13 mouse cellular contexts compared by ENCODE assay signal in genomic region chr2:158690116-158690515, GRCm38 (mm10). TPM values are rescaled to one million over a fixed set of nuclear protein-coding genes. Genes with fewer than 3 reads are reported as not detected.
DNase-seq lines count a peak whose midpoint lies in the region; ATAC-seq and TF ChIP-seq lines count a peak whose summit lies in the region.
"Had no signal": no experiment of that assay in that cellular context is flagged by ENCODE, and none has a peak within 500 bp of the region (broad histone marks: within the 10 kb centered on the region; RNA-seq: fewer than 3 reads in every experiment).

No protein-coding gene starts in this region.

- no peaks in the 10 kb centered on the region for H3K27me3 ChIP-seq in hindbrain, postnatal 0 days (ENCODE audit: insufficient read depth, low read length)
- H3K27me3 ChIP-seq in hindbrain, embryonic 10.5 days (ENCODE audit: insufficient read depth, poor library complexity, severe bottlenecking) = no peaks in the 10 kb centered on the region
- H3K27me3 ChIP-seq in forebrain, embryonic 15.5 days = no peaks in the 10 kb centered on the region
- H3K27me3 ChIP-seq in splenic B cell, adult 2 months (ENCODE audit: control insufficient read depth, insufficient read depth, low read length, poor library complexity, severe bottlenecking) = no peaks in the 10 kb centered on the region
- H3K27me3 ChIP-seq: heart, embryonic 13.5 days; intestine, embryonic 15.5 days; neural tube, embryonic 12.5 days had no signal

- peak; percentile 22 for DNase-seq in hindbrain, postnatal 0 days (ENCODE audit: low spot score)
- DNase-seq in hindbrain, embryonic 10.5 days (ENCODE audit: low spot score) = no peak
- peak; percentile 86 for DNase-seq in splenic B cell, adult 2 months (ENCODE audit: low read depth, low spot score)
- DNase-seq in testis, postnatal 14 days (ENCODE audit: low spot score) = no peak
- no peak for DNase-seq in urinary bladder, postnatal 25 days (ENCODE audit: low spot score)
- DNase-seq: embryo, embryonic 11 days had no signal

- H3K4me1 ChIP-seq in hindbrain, postnatal 0 days (ENCODE audit: insufficient read depth, low read length) = peaks cover 8% of the 10 kb centered on the region; the same call in 1 of the 2 replicates
- peaks cover 46% of the 10 kb centered on the region for H3K4me1 ChIP-seq in hindbrain, embryonic 10.5 days (replicated peaks)
- peaks cover 26% of the 10 kb centered on the region for H3K4me1 ChIP-seq in forebrain, embryonic 15.5 days
- H3K4me1 ChIP-seq: intestine, embryonic 15.5 days had no signal

- no peaks in the 10 kb centered on the region for H3K36me3 ChIP-seq in hindbrain, postnatal 0 days (ENCODE audit: insufficient read depth, low read length)
- no peaks in the 10 kb centered on the region for H3K36me3 ChIP-seq in hindbrain, embryonic 10.5 days
- no peaks in the 10 kb centered on the region for H3K36me3 ChIP-seq in forebrain, embryonic 15.5 days
- H3K36me3 ChIP-seq in splenic B cell, adult 2 months (ENCODE audit: control insufficient read depth, insufficient read depth, low read length, poor library complexity, severe bottlenecking) = peaks cover 3% of the 10 kb centered on the region
- H3K36me3 ChIP-seq: heart, embryonic 13.5 days; intestine, embryonic 15.5 days; neural tube, embryonic 12.5 days had no signal

- H3K9me3 ChIP-seq in hindbrain, postnatal 0 days (ENCODE audit: low read length) = no peaks in the 10 kb centered on the region
- H3K9me3 ChIP-seq in hindbrain, embryonic 10.5 days = no peaks in the 10 kb centered on the region
- no peaks in the 10 kb centered on the region for H3K9me3 ChIP-seq in forebrain, embryonic 15.5 days
- H3K9me3 ChIP-seq: heart, embryonic 13.5 days; intestine, embryonic 15.5 days; neural tube, embryonic 12.5 days had no signal

- peak overlapping the region; percentile 51; the same call in 1 of the 2 replicates for H3K27ac ChIP-seq in hindbrain, postnatal 0 days
- H3K27ac ChIP-seq in hindbrain, embryonic 10.5 days = no peak overlapping the region
- H3K27ac ChIP-seq in forebrain, embryonic 15.5 days (replicated peaks) = peak overlapping the region; percentile 67
- H3K27ac ChIP-seq: heart, embryonic 13.5 days; intestine, embryonic 15.5 days; macrophage; neural tube, embryonic 12.5 days had no signal

- TF ChIP-seq CTCF in hindbrain, postnatal 0 days (IDR thresholded peaks at IDR 0.05; ENCODE audit: low read depth) = no peak

- no peak overlapping the region for H3K4me2 ChIP-seq in hindbrain, postnatal 0 days (ENCODE audit: low read depth, low read length)
- H3K4me2 ChIP-seq in forebrain, embryonic 15.5 days (replicated peaks) = no peak overlapping the region
- H3K4me2 ChIP-seq: heart, embryonic 13.5 days; intestine, embryonic 15.5 days; neural tube, embryonic 12.5 days had no signal

- 45% methylated on average over 8 of the region's 8 CpGs for WGBS in hindbrain, postnatal 0 days
- WGBS in hindbrain, embryonic 10.5 days = 68% methylated on average over 8 of the region's 8 CpGs
- 56% methylated on average over 8 of the region's 8 CpGs for WGBS in forebrain, embryonic 15.5 days

- H3K9ac ChIP-seq in hindbrain, postnatal 0 days (replicated peaks; ENCODE audit: low read length) = no peak overlapping the region
- H3K9ac ChIP-seq in forebrain, embryonic 15.5 days (replicated peaks) = no peak overlapping the region
- H3K9ac ChIP-seq: heart, embryonic 13.5 days; intestine, embryonic 15.5 days; neural tube, embryonic 12.5 days had no signal

- peak; percentile 31; the same call in 1 of the 2 replicates for ATAC-seq in hindbrain, postnatal 0 days
- ATAC-seq in CD4-positive, CD25-positive, alpha-beta regulatory T cell, adult 4 months = peak; percentile 80
- ATAC-seq in forebrain, embryonic 15.5 days (replicated peaks) = no peak
- no peak for ATAC-seq in cerebellum, adult (ENCODE audit: insufficient number of reproducible peaks, low FRiP score, low TSS enrichment)
- ATAC-seq: intestine, embryonic 15.5 days had no signal

- H3K4me3 ChIP-seq in hindbrain, postnatal 0 days (ENCODE audit: low read length) = no peak overlapping the region
- no peak overlapping the region for H3K4me3 ChIP-seq in hindbrain, embryonic 10.5 days
- H3K4me3 ChIP-seq in forebrain, embryonic 15.5 days = no peak overlapping the region
- H3K4me3 ChIP-seq: heart, embryonic 13.5 days; intestine, embryonic 15.5 days; neural tube, embryonic 12.5 days had no signal

RNA-seq across cellular contexts. Expression of gene Ppp1r16b, which starts 24.9 kb away (rescaled TPM):
- 25.9 and 32.4 TPM in 2 replicates for total RNA-seq in hindbrain, postnatal 0 days (2014; rRNA removed)
- polyA plus RNA-seq in hindbrain, postnatal 0 days (2015; fragmentation: Nextera tagmentation; extraction: Ambion mirVana) = 29.7 and 30.3 TPM in 2 replicates
- polyA plus RNA-seq in hindbrain, embryonic 10.5 days (2016; fragmentation: Nextera tagmentation; extraction: Ambion mirVana) = 3.0 and 3.5 TPM in 2 replicates
- polyA plus RNA-seq in CD4-positive, CD25-positive, alpha-beta regulatory T cell, adult 4 months (2017; shearing (Covaris generic)) = 100 to 1,000 TPM; 121 to 150 TPM
- polyA plus RNA-seq in forebrain, embryonic 15.5 days (2015; fragmentation: Nextera tagmentation; extraction: Ambion mirVana) = 22.1 and 24.4 TPM in 2 replicates

Comparison
In these comparisons a context has a peak if more than half of its experiments do, and no peak if none do; other contexts are left out.
1. DNase-seq: peak in hindbrain, postnatal 0 days (single experiment) and splenic B cell, adult 2 months (single experiment); none in hindbrain, embryonic 10.5 days (single experiment), testis, postnatal 14 days (single experiment) and urinary bladder, postnatal 25 days (single experiment).
2. ATAC-seq: peak in hindbrain, postnatal 0 days (single experiment) and CD4-positive, CD25-positive, alpha-beta regulatory T cell, adult 4 months (single experiment); none in forebrain, embryonic 15.5 days (single experiment) and cerebellum, adult (single experiment).